Mouse (Mus musculus): ENCODE measurements around the gene Inka2. TPM values are rescaled to one million over a fixed set of nuclear protein-coding genes. Genes with fewer than 3 reads are reported as not detected.

Gene Inka2
- polyA plus RNA-seq, 1 experiment from 2014 or later = 2.9 TPM

GRCm38 (mm10) chr3:105666996-105667523 lies 37.3 kb upstream of the Inka2 start:
- no peak overlapping the region for H3K4me2 ChIP-seq (replicated peaks; ENCODE audit: low read depth)
- 76% methylated on average over 4 of the region's 4 CpGs for WGBS
- no peak overlapping the region for H3K27ac ChIP-seq (replicated peaks)
- H3K36me3 ChIP-seq (ENCODE audit: control insufficient read depth, insufficient read depth, low read length) = no peaks in the 10 kb centered on the region
- H3K9ac ChIP-seq (ENCODE audit: low read length) = no peak overlapping the region
- H3K4me1 ChIP-seq (replicated peaks; ENCODE audit: control insufficient read depth, insufficient read depth) = no peaks in the 10 kb centered on the region
- TF ChIP-seq CTCF (IDR thresholded peaks at IDR 0.05; ENCODE audit: low read depth) (peak; percentile 29; the same call in 1 of the 2 replicates), EP300 (optimal IDR thresholded peaks at IDR 0.05) (no peak)
- DNase-seq (ENCODE audit: low spot score) (no peak), ATAC-seq (ENCODE audit: low FRiP score, low TSS enrichment) (no peak)
- no peak overlapping the region for H3K4me3 ChIP-seq (ENCODE audit: low read depth, low read length)
- H3K9me3 ChIP-seq (ENCODE audit: control insufficient read depth, low read length) = no peaks in the 10 kb centered on the region
- H3K27me3 ChIP-seq (ENCODE audit: control insufficient read depth, insufficient read depth, low read length) = no peaks in the 10 kb centered on the region

GRCm38 (mm10) chr3:105668161-105668560 lies 36.2 kb upstream of the Inka2 start:
- Histone ChIP-seq H3K27ac (replicated peaks) (no peak overlapping the region), H3K36me3 (ENCODE audit: control insufficient read depth, insufficient read depth, low read length) (no peaks in the 10 kb centered on the region), H3K4me1 (replicated peaks; ENCODE audit: control insufficient read depth, insufficient read depth) (no peaks in the 10 kb centered on the region), H3K4me3 (ENCODE audit: low read depth, low read length) (no peak overlapping the region), H3K27me3 (ENCODE audit: control insufficient read depth, insufficient read depth, low read length) (no peaks in the 10 kb centered on the region), H3K9me3 (ENCODE audit: control insufficient read depth, low read length) (no peaks in the 10 kb centered on the region), H3K9ac (ENCODE audit: low read length) (no peak overlapping the region), H3K4me2 (replicated peaks; ENCODE audit: low read depth) (no peak overlapping the region)
- DNase-seq (ENCODE audit: low spot score) (no peak), ATAC-seq (ENCODE audit: low FRiP score, low TSS enrichment) (no peak)
- 51% methylated on average over 9 of the region's 9 CpGs for WGBS
- TF ChIP-seq EP300 (optimal IDR thresholded peaks at IDR 0.05) = no peak
- TF ChIP-seq CTCF (IDR thresholded peaks at IDR 0.05; ENCODE audit: low read depth) = 0 out of 2 replicates have a peak, but pooled peaks have one; percentile 23

GRCm38 (mm10) chr3:105669776-105670175 lies 34.6 kb upstream of the Inka2 start:
- 87% methylated on average over 3 of the region's 3 CpGs for WGBS
- H3K36me3 ChIP-seq (ENCODE audit: control insufficient read depth, insufficient read depth, low read length) = no peaks in the 10 kb centered on the region
- H3K27me3 ChIP-seq (ENCODE audit: control insufficient read depth, insufficient read depth, low read length) = no peaks in the 10 kb centered on the region
- TF ChIP-seq EP300 (optimal IDR thresholded peaks at IDR 0.05) = no peak
- TF ChIP-seq CTCF (IDR thresholded peaks at IDR 0.05; ENCODE audit: low read depth) = no peak
- H3K4me2 ChIP-seq (replicated peaks; ENCODE audit: low read depth) = no peak overlapping the region
- DNase-seq (ENCODE audit: low spot score) (no peak), ATAC-seq (ENCODE audit: low FRiP score, low TSS enrichment) (no peak)
- H3K9me3 ChIP-seq (ENCODE audit: control insufficient read depth, low read length) = no peaks in the 10 kb centered on the region
- H3K9ac ChIP-seq (ENCODE audit: low read length) = no peak overlapping the region
- no peaks in the 10 kb centered on the region for H3K4me1 ChIP-seq (replicated peaks; ENCODE audit: control insufficient read depth, insufficient read depth)
- no peak overlapping the region for H3K27ac ChIP-seq (replicated peaks)
- no peak overlapping the region for H3K4me3 ChIP-seq (ENCODE audit: low read depth, low read length)

GRCm38 (mm10) chr3:105670801-105671200 lies 33.6 kb upstream of the Inka2 start:
- ATAC-seq (ENCODE audit: low FRiP score, low TSS enrichment) = no peak
- 92% methylated on average over 1 of the region's 1 CpGs for WGBS
- H3K4me1 ChIP-seq (replicated peaks; ENCODE audit: control insufficient read depth, insufficient read depth) = no peaks in the 10 kb centered on the region
- no peak overlapping the region for H3K27ac ChIP-seq (replicated peaks)
- DNase-seq (ENCODE audit: low spot score) = no peak
- H3K4me3 ChIP-seq (ENCODE audit: low read depth, low read length) = no peak overlapping the region
- no peak overlapping the region for H3K9ac ChIP-seq (ENCODE audit: low read length)
- no peak overlapping the region for H3K4me2 ChIP-seq (replicated peaks; ENCODE audit: low read depth)
- no peaks in the 10 kb centered on the region for H3K27me3 ChIP-seq (ENCODE audit: control insufficient read depth, insufficient read depth, low read length)
- TF ChIP-seq CTCF (IDR thresholded peaks at IDR 0.05; ENCODE audit: low read depth) (no peak), EP300 (optimal IDR thresholded peaks at IDR 0.05) (no peak)
- no peaks in the 10 kb centered on the region for H3K9me3 ChIP-seq (ENCODE audit: control insufficient read depth, low read length)
- no peaks in the 10 kb centered on the region for H3K36me3 ChIP-seq (ENCODE audit: control insufficient read depth, insufficient read depth, low read length)

GRCm38 (mm10) chr3:105674595-105675218 lies 29.7 kb upstream of the Inka2 start:
- no peak overlapping the region for H3K4me2 ChIP-seq (replicated peaks; ENCODE audit: low read depth)
- 17% methylated on average over 7 of the region's 7 CpGs for WGBS
- ATAC-seq (ENCODE audit: low FRiP score, low TSS enrichment) = peak; percentile 66
- peak; percentile 53 for DNase-seq (ENCODE audit: low spot score)
- H3K9me3 ChIP-seq (ENCODE audit: control insufficient read depth, low read length) = no peaks in the 10 kb centered on the region
- peaks cover 2% of the 10 kb centered on the region; the same call in 1 of the 2 replicates for H3K36me3 ChIP-seq (ENCODE audit: control insufficient read depth, insufficient read depth, low read length)
- H3K27me3 ChIP-seq (ENCODE audit: control insufficient read depth, insufficient read depth, low read length) = no peaks in the 10 kb centered on the region
- no peak overlapping the region for H3K27ac ChIP-seq (replicated peaks)
- no peak overlapping the region for H3K4me3 ChIP-seq (ENCODE audit: low read depth, low read length)
- H3K9ac ChIP-seq (ENCODE audit: low read length) = no peak overlapping the region
- no peaks in the 10 kb centered on the region for H3K4me1 ChIP-seq (replicated peaks; ENCODE audit: control insufficient read depth, insufficient read depth)
- peak; percentile 99 for TF ChIP-seq CTCF (IDR thresholded peaks at IDR 0.05; ENCODE audit: low read depth)
- TF ChIP-seq EP300 (optimal IDR thresholded peaks at IDR 0.05) = no peak

- no peak overlapping the region for H3K27ac ChIP-seq (replicated peaks)
- no peak overlapping the region for H3K4me3 ChIP-seq (ENCODE audit: low read depth, low read length)
- no peaks in the 10 kb centered on the region for H3K27me3 ChIP-seq (ENCODE audit: control insufficient read depth, insufficient read depth, low read length)
- H3K4me1 ChIP-seq (replicated peaks; ENCODE audit: control insufficient read depth, insufficient read depth) = no peaks in the 10 kb centered on the region
- no peak for DNase-seq (ENCODE audit: low spot score)
- H3K36me3 ChIP-seq (ENCODE audit: control insufficient read depth, insufficient read depth, low read length) = peaks cover 2% of the 10 kb centered on the region; the same call in 1 of the 2 replicates
- H3K9ac ChIP-seq (ENCODE audit: low read length) = no peak overlapping the region
- no peaks in the 10 kb centered on the region for H3K9me3 ChIP-seq (ENCODE audit: control insufficient read depth, low read length)
- TF ChIP-seq EP300 (optimal IDR thresholded peaks at IDR 0.05) = no peak
- no peak for TF ChIP-seq CTCF (IDR thresholded peaks at IDR 0.05; ENCODE audit: low read depth)
- WGBS = 47% methylated on average over 2 of the region's 2 CpGs
- no peak for ATAC-seq (ENCODE audit: low FRiP score, low TSS enrichment)
- H3K4me2 ChIP-seq (replicated peaks; ENCODE audit: low read depth) = no peak overlapping the region
Measured at GRCm38 (mm10) chr3:105675932-105676331, 28.5 kb upstream of the Inka2 start.

All from stomach, postnatal 0 days (tissue).